Mouse (Mus musculus) CH12.LX (cell line): Measurements from ENCODE around the gene Apobec3. TPM values are rescaled to one million over a fixed set of nuclear protein-coding genes. Genes with fewer than 3 reads are reported as not detected.

ENCODE experiments used
- DNase-seq: peaks from one replicate; pipeline ENCODE4 v3.0.0-alpha.2; 2013; ENCODE audit errors: extremely low read depth
- H3K27ac ChIP-seq: 2 replicates; pipeline ENCODE4 v1.5.1; 2012; ENCODE audit warnings: low read depth, mild to moderate bottlenecking, control low read depth, moderate library complexity; ENCODE audit not compliant: insufficient read depth
- H3K27me3 ChIP-seq: replicated peaks from 2 replicates; pipeline ENCODE3; 2012; ENCODE audit warnings: inconsistent platforms
- H3K36me3 ChIP-seq, 2 experiments: replicated peaks in 1 of 2; 2 replicates each; pipeline versions ENCODE3 to v1.6.1; 2012; ENCODE audit warnings: inconsistent platforms in 1 of 2, low read length in 1 of 2, mild to moderate bottlenecking in 1 of 2, mixed read lengths in 1 of 2, moderate library complexity in 1 of 2; ENCODE audit not compliant: control insufficient read depth in 1 of 2, insufficient read depth in 1 of 2
- H3K4me1 ChIP-seq, 2 experiments: 2 replicates each; pipeline ENCODE4 v1.6.1; 2012; ENCODE audit warnings: inconsistent platforms in 1 of 2, moderate library complexity in 1 of 2; ENCODE audit not compliant: insufficient read depth in 2 of 2, control insufficient read depth in 1 of 2
- H3K4me2 ChIP-seq: 2 replicates; pipeline ENCODE4 v1.6.1; 2012; ENCODE audit warnings: low read depth, mild to moderate bottlenecking, control low read depth; ENCODE audit not compliant: poor library complexity, insufficient read depth, severe bottlenecking
- H3K4me3 ChIP-seq, 3 experiments: fragments of 150-350 bp in 1 of 3; sonication (generic) in 1 of 3; replicated peaks in 1 of 3; 2 replicates each; pipeline versions ENCODE3 to v1.5.1; 2011 to 2012; ENCODE audit warnings: low read depth in 2 of 3, low read length in 2 of 3, mild to moderate bottlenecking in 2 of 3, moderate library complexity in 2 of 3, control low read depth in 1 of 3, improper control_type of control experiment in 1 of 3, inconsistent platforms in 1 of 3, mixed read lengths in 1 of 3; ENCODE audit not compliant: poor library complexity in 1 of 3
- H3K79me2 ChIP-seq: replicated peaks from 2 replicates; pipeline ENCODE4 v1.6.1; 2012; ENCODE audit warnings: mild to moderate bottlenecking, moderate library complexity; ENCODE audit not compliant: control insufficient read depth, poor library complexity, insufficient read depth, severe bottlenecking; ENCODE audit errors: extremely low read depth
- H3K9ac ChIP-seq: 2 replicates; pipeline ENCODE4 v1.6.1; 2012; ENCODE audit warnings: low read depth, mild to moderate bottlenecking, control low read depth, moderate library complexity; ENCODE audit not compliant: insufficient read depth
- H3K9me3 ChIP-seq: replicated peaks from 2 replicates; pipeline ENCODE3; 2012; ENCODE audit warnings: low read length, inconsistent platforms, mixed read lengths
- BHLHE40 ChIP-seq: IDR thresholded peaks from 2 replicates; pipeline ENCODE4 v1.6.1; 2011; ENCODE audit warnings: mild to moderate bottlenecking, low read depth, low read length, improper control_type of control experiment
- CHD1 ChIP-seq: IDR thresholded peaks from 2 replicates; pipeline ENCODE4 v1.6.1; 2012; ENCODE audit warnings: low read depth, low read length, improper control_type of control experiment, inconsistent platforms
- CHD2 ChIP-seq: IDR thresholded peaks from 2 replicates; pipeline ENCODE4 v1.6.1; 2011; ENCODE audit warnings: low read length, improper control_type of control experiment
- CTCF ChIP-seq, 2 experiments: IDR thresholded peaks in 1 of 2; conservative IDR thresholded peaks in 1 of 2; 2 replicates each; pipeline ENCODE4 v1.5.1; 2011 to 2012; ENCODE audit warnings: low read depth in 2 of 2, low read length in 2 of 2, improper control_type of control experiment in 1 of 2, inconsistent platforms in 1 of 2, mild to moderate bottlenecking in 1 of 2, moderate library complexity in 1 of 2
- E2F4 ChIP-seq: IDR thresholded peaks from 2 replicates; pipeline ENCODE4 v1.6.1; 2011; ENCODE audit warnings: low read depth, low read length, improper control_type of control experiment; ENCODE audit not compliant: insufficient replicate concordance
- ELF1 ChIP-seq: IDR thresholded peaks from 2 replicates; pipeline ENCODE4 v1.6.1; 2014; ENCODE audit warnings: low read depth, mild to moderate bottlenecking, inconsistent platforms, low read length, improper control_type of control experiment
- GABPA ChIP-seq: IDR thresholded peaks from 2 replicates; pipeline ENCODE4 v1.6.1; 2012; ENCODE audit warnings: low read depth, low read length, improper control_type of control experiment, inconsistent platforms; ENCODE audit not compliant: insufficient replicate concordance
- HCFC1 ChIP-seq: IDR thresholded peaks from 2 replicates; pipeline ENCODE4 v1.6.1; 2012; ENCODE audit warnings: low read depth, mild to moderate bottlenecking, inconsistent platforms, low read length, improper control_type of control experiment
- IRF4 ChIP-seq: IDR thresholded peaks from 2 replicates; pipeline ENCODE4 v1.6.1; 2014; ENCODE audit warnings: low read depth, mild to moderate bottlenecking, inconsistent platforms, low read length, improper control_type of control experiment
- JUN ChIP-seq: IDR thresholded peaks from 2 replicates; pipeline ENCODE4 v1.6.1; 2011; ENCODE audit warnings: low read depth, mild to moderate bottlenecking, low read length, improper control_type of control experiment, moderate library complexity; ENCODE audit not compliant: insufficient read depth
- JUND ChIP-seq: conservative IDR thresholded peaks from 2 replicates; pipeline ENCODE4 v1.6.1; 2011; ENCODE audit warnings: low read depth, low read length, improper control_type of control experiment
- KAT2A ChIP-seq: IDR thresholded peaks from 2 replicates; pipeline ENCODE4 v1.6.1; 2012; ENCODE audit warnings: low read length, improper control_type of control experiment, inconsistent platforms; ENCODE audit not compliant: insufficient replicate concordance
- MAX ChIP-seq: IDR thresholded peaks from 2 replicates; pipeline ENCODE4 v1.6.1; 2011; ENCODE audit warnings: low read length, improper control_type of control experiment
- MAZ ChIP-seq: IDR thresholded peaks from 2 replicates; pipeline ENCODE4 v1.6.1; 2012; ENCODE audit warnings: low read depth, mild to moderate bottlenecking, inconsistent platforms, low read length, improper control_type of control experiment, moderate library complexity
- MEF2A ChIP-seq: IDR thresholded peaks from 2 replicates; pipeline ENCODE4 v1.6.1; 2014; ENCODE audit warnings: low read depth, mild to moderate bottlenecking, inconsistent platforms, low read length, improper control_type of control experiment, borderline replicate concordance
- MXI1 ChIP-seq: IDR thresholded peaks from 2 replicates; pipeline ENCODE4 v1.6.1; 2011; ENCODE audit warnings: mild to moderate bottlenecking, low read depth, low read length, improper control_type of control experiment
- MYC ChIP-seq: IDR thresholded peaks from 2 replicates; pipeline ENCODE4 v1.6.1; 2011; ENCODE audit warnings: low read depth, mild to moderate bottlenecking, improper control_type of control experiment, low read length
- NRF1 ChIP-seq: IDR thresholded peaks from 2 replicates; pipeline ENCODE4 v1.6.1; 2014; ENCODE audit warnings: low read depth, mild to moderate bottlenecking, inconsistent platforms, low read length, improper control_type of control experiment, moderate library complexity
- PAX5 ChIP-seq: IDR thresholded peaks from 2 replicates; pipeline ENCODE4 v1.6.1; 2012; ENCODE audit warnings: low read length, inconsistent platforms, mixed read lengths
- POLR2A ChIP-seq: IDR thresholded peaks from 2 replicates; pipeline ENCODE4 v1.6.1; 2011; ENCODE audit warnings: low read depth, mild to moderate bottlenecking, improper control_type of control experiment, low read length
- RAD21 ChIP-seq: IDR thresholded peaks from 2 replicates; pipeline ENCODE4 v1.6.1; 2011; ENCODE audit warnings: low read depth, mild to moderate bottlenecking, low read length, improper control_type of control experiment, moderate library complexity
- SIN3A ChIP-seq: IDR thresholded peaks from 2 replicates; pipeline ENCODE4 v1.6.1; 2012; ENCODE audit warnings: low read length, improper control_type of control experiment, inconsistent platforms
- SMC3 ChIP-seq: IDR thresholded peaks from 2 replicates; pipeline ENCODE4 v1.6.1; 2011; ENCODE audit warnings: low read depth, low read length, improper control_type of control experiment
- TCF12 ChIP-seq: IDR thresholded peaks from 2 replicates; pipeline ENCODE4 v1.6.1; 2014; ENCODE audit warnings: low read depth, mild to moderate bottlenecking, inconsistent platforms, low read length, improper control_type of control experiment
- UBTF ChIP-seq: IDR thresholded peaks from 2 replicates; pipeline ENCODE4 v1.6.1; 2012; ENCODE audit warnings: low read depth, mild to moderate bottlenecking, inconsistent platforms, low read length, improper control_type of control experiment, moderate library complexity
- USF1 ChIP-seq: IDR thresholded peaks from 2 replicates; pipeline ENCODE4 v1.6.1; 2014; ENCODE audit warnings: low read depth, mild to moderate bottlenecking, inconsistent platforms, low read length, improper control_type of control experiment
- USF2 ChIP-seq: conservative IDR thresholded peaks from 2 replicates; pipeline ENCODE4 v1.6.1; 2011; ENCODE audit warnings: low read depth, low read length, improper control_type of control experiment
- ZC3H11A ChIP-seq: IDR thresholded peaks from 2 replicates; pipeline ENCODE4 v1.6.1; 2012; ENCODE audit warnings: low read depth, mild to moderate bottlenecking, inconsistent platforms, low read length, improper control_type of control experiment
- ZKSCAN1 ChIP-seq: IDR thresholded peaks from 2 replicates; pipeline ENCODE4 v1.6.1; 2012; ENCODE audit warnings: low read depth, inconsistent platforms, low read length, improper control_type of control experiment, borderline replicate concordance
- ZMIZ1 ChIP-seq: IDR thresholded peaks from 2 replicates; pipeline ENCODE4 v1.6.1; 2012; ENCODE audit warnings: low read depth, mild to moderate bottlenecking, inconsistent platforms, low read length, improper control_type of control experiment
- ZNF384 ChIP-seq: IDR thresholded peaks from 2 replicates; pipeline ENCODE4 v1.6.1; 2012; ENCODE audit warnings: low read depth, low read length, improper control_type of control experiment, inconsistent platforms
- dilution Hi-C: fragments of 300-500 bp; cut with MboI; formaldehyde crosslinking; loops from 2 replicates; pipeline ENCODE4 v1.14.3; 2020; ENCODE audit warnings: low sequenced_read_pairs; ENCODE audit not compliant: extremely low pct_unique_long_range_greater_than_20kb, extremely low pct_ligation_motif_present
- in situ Hi-C: fragments of 300-500 bp; cut with MboI; formaldehyde crosslinking; loops from 3 replicates; pipeline ENCODE4 v1.14.3; 2019; ENCODE audit warnings: low sequenced_read_pairs, low pct_ligation_motif_present, low pct_unique_long_range_greater_than_20kb, mixed read lengths
- polyA plus RNA-seq: library from polyadenylated mRNA; unstranded; fragments of >175 nt; gene quantifications from 2 replicates; pipeline ENCODE4 v1.2.1, GENCODE M21; 2012; ENCODE audit warnings: low read depth; ENCODE audit not compliant: insufficient read length
- total RNA-seq, 2 experiments: library from RNA; depleted of rRNA; stranded (reverse); fragments of 300-350 nt in 1 of 2; fragments of >200 nt in 1 of 2; gene quantifications; 2 replicates each; pipeline ENCODE4 v1.2.3; 2012 to 2014

Apobec3 gene
- total and polyA plus RNA-seq, 3 experiments: 3.9 to 94.3 (median 10.4) TPM

DNA sequence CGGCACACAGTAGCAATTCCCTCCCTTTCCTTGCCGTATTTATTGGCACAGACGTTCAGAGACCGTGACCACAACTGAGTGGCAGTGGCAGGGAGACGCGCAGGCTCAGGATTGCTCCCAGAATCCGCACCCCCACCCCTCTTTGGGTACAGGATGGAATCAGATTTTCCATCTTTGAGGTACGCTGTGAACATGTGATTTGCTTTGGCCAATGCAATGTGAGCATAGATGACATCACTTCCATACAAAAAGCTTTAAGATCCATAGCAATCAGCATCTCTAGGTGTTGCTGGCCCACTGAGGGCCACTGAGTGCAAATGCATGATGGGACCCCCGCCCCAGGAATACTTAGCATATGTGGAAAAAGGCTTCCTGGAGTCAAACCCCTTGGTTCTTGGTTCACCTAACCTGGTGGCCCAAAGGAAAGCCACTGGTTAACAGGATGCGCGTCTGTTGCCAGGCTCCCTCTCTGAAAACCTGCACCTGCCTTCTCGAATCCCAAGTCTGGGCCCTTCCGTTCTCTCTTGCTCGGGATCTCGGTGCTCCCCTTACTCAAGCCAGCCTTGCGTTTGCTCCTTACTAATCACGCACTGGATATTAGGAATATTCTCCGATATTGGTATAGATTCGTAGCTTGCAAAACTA, 8.7 kb upstream of the Apobec3 start:
- no peak for DNase-seq
- H3K36me3 ChIP-seq: no peaks in the 10 kb centered on the region
- H3K4me3 ChIP-seq: no peak overlapping the region
- H3K27ac ChIP-seq: no peak overlapping the region
- H3K4me2 ChIP-seq: no peak overlapping the region
- in situ Hi-C loops (loop anchor here (10.0 kb wide), 1 partner anchor 48 kb away; the partner anchor contains the start of genes Cbx6 and Npcd), dilution Hi-C loops (no loop called here)
- no peak for TF ChIP-seq MYC
- TF ChIP-seq MAX: no peak; the same call in 1 of the 2 replicates
- no peak overlapping the region for H3K9ac ChIP-seq
- no peaks in the 10 kb centered on the region for H3K27me3 ChIP-seq
- H3K79me2 ChIP-seq: no peaks in the 10 kb centered on the region
- no peaks in the 10 kb centered on the region for H3K9me3 ChIP-seq
- H3K4me1 ChIP-seq: peaks cover 3 to 11% of the 10 kb centered on the region in 2 experiments; a peak in 2 of 4 replicates

DNA sequence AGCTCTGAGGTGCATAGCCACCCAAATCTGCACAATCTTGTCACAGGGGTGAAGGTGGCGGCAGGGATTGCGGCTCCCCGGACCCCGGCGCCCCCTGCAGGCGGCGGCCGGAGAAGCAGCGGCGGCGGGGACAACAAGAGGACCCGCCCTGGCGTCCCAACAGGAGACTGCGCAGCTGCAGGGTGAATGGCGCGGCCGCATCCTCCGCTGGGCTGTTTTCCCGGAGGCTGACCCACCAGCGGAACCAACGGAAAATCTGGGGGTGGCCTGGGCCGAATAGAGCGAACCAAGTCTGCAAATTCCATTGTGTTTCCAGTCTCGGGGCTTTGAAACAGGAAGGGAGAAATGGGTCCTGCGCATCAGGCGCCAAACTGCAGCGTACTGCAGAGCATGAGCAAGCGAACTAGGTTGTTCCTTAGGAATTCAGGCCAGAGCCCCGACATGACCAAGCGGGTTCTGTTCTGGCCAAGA, 8.1 kb upstream of the Apobec3 start:
- Histone ChIP-seq H3K36me3 (no peaks in the 10 kb centered on the region), H3K9me3 (no peaks in the 10 kb centered on the region), H3K9ac (peak overlapping the region; percentile 24; the same call in 1 of the 2 replicates), H3K4me1 (peaks cover 3 to 7% of the 10 kb centered on the region in 2 experiments; a peak in 2 of 4 replicates), H3K4me3 (peak overlapping the region; percentile 47 to 59 (median 49)), H3K4me2 (peak overlapping the region; percentile 6; the same call in 1 of the 2 replicates), H3K79me2 (no peaks in the 10 kb centered on the region), H3K27ac (no peak overlapping the region), H3K27me3 (no peaks in the 10 kb centered on the region)
- DNase-seq: peak; percentile 80
- dilution Hi-C loops: no loop called here
- in situ Hi-C loops: loop anchor here (10.0 kb wide), 1 partner anchor 49 kb away; the partner anchor contains the start of genes Cbx6 and Npcd
- TF ChIP-seq PAX5 (no peak), TCF12 (peak; percentile 60; the same call in 1 of the 2 replicates), MXI1 (no peak), JUND (no peak), CHD1 (no peak), E2F4 (no peak), MAZ (no peak), SMC3 (peak; percentile 79), CHD2 (no peak), CTCF (conservative IDR thresholded peaks at IDR 0.05 in 1 of 2, IDR thresholded peaks at IDR 0.05 in 1 of 2; ENCODE audit: low read depth in 2 of 2, low read length in 2 of 2) (peak in 1 of 2 experiments; percentile 93; a peak in 2 of 4 replicates), ZNF384 (no peak), USF1 (no peak), MEF2A (no peak), MYC (no peak), NRF1 (peak; percentile 88), RAD21 (peak; percentile 72), ZC3H11A (peak; percentile 6; the same call in 1 of the 2 replicates), GABPA (no peak), IRF4 (no peak; the same call in 1 of the 2 replicates), HCFC1 (0 out of 2 replicates have a peak, but pooled peaks have one; percentile 10), KAT2A (no peak), ELF1 (0 out of 2 replicates have a peak, but pooled peaks have one; percentile 44), MAX (peak; percentile 32; the same call in 1 of the 2 replicates), JUN (no peak), SIN3A (no peak), BHLHE40 (peak; percentile 48; the same call in 1 of the 2 replicates), POLR2A (peak; percentile 70), ZMIZ1 (no peak), ZKSCAN1 (no peak), USF2 (no peak), UBTF (no peak)
